Mouse (Mus musculus) thymus, adult 2 months (tissue): ENCODE results near the gene Cenpu.

Source experiments
- CTCF ChIP-seq: fragments of 200-500 bp; IDR thresholded peaks from 2 replicates; pipeline ENCODE4 v1.5.1; 2012; ENCODE audit warnings: mild to moderate bottlenecking, control low read depth, low read length, moderate library complexity, borderline replicate concordance; ENCODE audit not compliant: control insufficient read depth, poor library complexity, insufficient read depth; ENCODE audit errors: extremely low read depth
- POLR2A ChIP-seq: fragments of 200-500 bp; IDR thresholded peaks from 2 replicates; pipeline ENCODE4 v1.6.1; 2012; ENCODE audit warnings: mild to moderate bottlenecking, low read length, control low read depth, moderate library complexity; ENCODE audit not compliant: control insufficient read depth, poor library complexity, insufficient read depth; ENCODE audit errors: extremely low read depth

DNA sequence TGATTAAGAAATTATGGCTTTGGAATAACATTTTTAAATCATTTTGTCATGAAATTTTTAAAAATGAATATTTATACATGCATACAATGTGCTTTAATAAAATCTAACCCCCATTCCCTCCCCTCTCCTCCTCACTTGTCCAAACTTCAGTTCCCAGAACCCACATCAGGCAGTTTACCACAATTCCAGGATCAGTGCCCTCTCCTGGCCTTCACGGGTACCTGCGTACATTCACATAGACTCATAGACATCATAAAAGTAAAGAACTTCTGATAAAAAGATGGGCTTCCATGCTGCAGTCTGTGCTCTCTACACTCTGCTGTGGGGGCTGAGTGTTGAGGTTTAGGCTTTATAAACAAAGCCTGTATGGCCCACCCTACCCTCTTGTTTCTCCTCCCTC is 17.1 kb downstream of the Cenpu start:
- TF ChIP-seq POLR2A (no peak), CTCF (no peak)
